Mouse (Mus musculus) embryonic fibroblast, embryonic 13.5 days (primary cell): ENCODE measurements around the gene Aldh8a1. TPM values are rescaled to one million over a fixed set of nuclear protein-coding genes. Genes with fewer than 3 reads are reported as not detected.

ENCODE experiments used
- H3K27ac ChIP-seq: 2 replicates; pipeline ENCODE4 v1.5.1; 2012; ENCODE audit warnings: low read length, control low read depth, inconsistent platforms; ENCODE audit not compliant: insufficient read depth
- H3K4me1 ChIP-seq: 2 replicates; pipeline ENCODE4 v1.6.1; 2011; ENCODE audit warnings: low read length; ENCODE audit not compliant: control insufficient read depth, insufficient read depth
- H3K4me3 ChIP-seq: 2 replicates; pipeline ENCODE4 v1.5.1; 2011; ENCODE audit warnings: mild to moderate bottlenecking, control low read depth, low read length; ENCODE audit not compliant: insufficient read depth
- CTCF ChIP-seq: IDR thresholded peaks from 2 replicates; pipeline ENCODE4 v1.5.1; 2011; ENCODE audit warnings: mild to moderate bottlenecking, control low read depth, low read length, moderate library complexity, borderline replicate concordance; ENCODE audit not compliant: insufficient read depth
- POLR2A ChIP-seq: IDR thresholded peaks from 2 replicates; pipeline ENCODE4 v1.6.1; 2011; ENCODE audit warnings: low read depth, mild to moderate bottlenecking, control low read depth, low read length, moderate library complexity
- polyA plus RNA-seq: library from polyadenylated mRNA; stranded (reverse); fragments of >200 nt; gene quantifications from 2 replicates; pipeline ENCODE4 v1.2.4, GENCODE M21; 2011; ENCODE audit warnings: low read depth; ENCODE audit not compliant: missing spikeins, insufficient read length

Aldh8a1 gene
- polyA plus RNA-seq, 1 experiment, result not detected

DNA sequence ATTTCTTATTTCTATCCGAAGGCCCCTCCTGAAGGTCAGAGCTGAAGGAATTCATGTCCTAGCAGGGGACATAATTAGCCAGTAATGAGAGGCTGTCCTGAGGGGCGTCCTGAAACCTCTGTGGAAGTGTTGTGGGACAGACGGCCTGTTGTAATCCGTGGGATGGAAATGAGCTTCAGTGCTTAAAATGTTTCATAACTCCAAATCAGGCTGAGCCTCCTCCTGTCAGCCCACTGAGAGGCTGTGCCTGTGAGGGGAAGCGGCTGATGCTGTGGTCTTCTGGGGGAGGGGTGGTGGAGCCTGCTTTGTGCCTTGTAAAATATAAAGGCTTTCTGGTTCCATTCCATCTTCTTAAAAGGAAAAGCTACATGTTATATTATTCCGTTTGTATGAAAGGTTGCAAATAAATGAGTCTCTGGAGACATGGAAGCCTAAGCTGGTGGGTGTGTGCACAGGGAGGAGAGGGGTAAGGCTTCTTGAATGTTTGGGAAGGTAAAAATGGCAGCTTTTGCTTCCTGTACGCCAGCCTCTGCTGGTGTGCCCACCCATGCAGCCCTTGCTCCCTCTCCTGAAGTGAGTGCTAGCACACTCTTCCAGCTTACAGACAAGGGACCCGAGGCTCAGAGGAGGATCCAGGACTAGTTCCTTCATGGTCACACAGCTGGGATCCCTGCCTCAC, 66.7 kb downstream of the Aldh8a1 start:
- TF ChIP-seq POLR2A (no peak), CTCF (no peak)
- Histone ChIP-seq H3K4me1 (no peaks in the 10 kb centered on the region), H3K4me3 (no peak overlapping the region), H3K27ac (no peak overlapping the region)

DNA sequence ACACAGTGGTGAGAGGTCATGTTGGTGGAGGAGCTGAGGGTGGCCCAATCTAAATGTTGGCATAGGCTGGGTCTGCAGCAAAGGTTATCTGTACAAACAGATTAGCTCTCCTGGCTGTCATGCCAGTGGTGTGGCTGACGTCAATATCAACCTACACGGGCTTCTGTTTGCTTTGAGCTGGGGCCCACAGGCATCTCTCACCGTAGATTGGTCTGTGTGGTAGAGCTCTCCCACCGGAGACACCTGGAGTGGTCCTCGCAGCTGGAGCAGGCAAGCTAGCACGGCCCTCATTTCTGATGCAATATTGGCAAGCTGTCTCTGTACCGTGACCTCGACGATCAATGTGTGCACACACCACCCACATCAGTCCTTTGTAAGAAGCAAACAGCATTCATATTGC, 67.3 kb downstream of the Aldh8a1 start:
- TF ChIP-seq CTCF (no peak), POLR2A (no peak)
- Histone ChIP-seq H3K4me3 (no peak overlapping the region), H3K27ac (no peak overlapping the region), H3K4me1 (no peaks in the 10 kb centered on the region)

Other genes with a start within 250 kb of the Aldh8a1 start
- gene Myb, start 216.3 kb upstream of the Aldh8a1 start, polyA plus RNA-seq, result 0.44 TPM in 1 of 2 replicates, not detected in the other
- 70.0 and 73.6 TPM in 2 replicates for gene Hbs1l, start 81.3 kb upstream of the Aldh8a1 start, polyA plus RNA-seq
- gene 1700020N01Rik, start 215.9 kb downstream of the Aldh8a1 start, polyA plus RNA-seq, result not detected in 2 replicates